Mouse (Mus musculus): ENCODE results near the gene Dnajc14. TPM values are rescaled to one million over a fixed set of nuclear protein-coding genes. Genes with fewer than 3 reads are reported as not detected.

Dnajc14 gene
- polyA plus RNA-seq, 1 experiment from 2014 or later = 40.3 TPM

DNA sequence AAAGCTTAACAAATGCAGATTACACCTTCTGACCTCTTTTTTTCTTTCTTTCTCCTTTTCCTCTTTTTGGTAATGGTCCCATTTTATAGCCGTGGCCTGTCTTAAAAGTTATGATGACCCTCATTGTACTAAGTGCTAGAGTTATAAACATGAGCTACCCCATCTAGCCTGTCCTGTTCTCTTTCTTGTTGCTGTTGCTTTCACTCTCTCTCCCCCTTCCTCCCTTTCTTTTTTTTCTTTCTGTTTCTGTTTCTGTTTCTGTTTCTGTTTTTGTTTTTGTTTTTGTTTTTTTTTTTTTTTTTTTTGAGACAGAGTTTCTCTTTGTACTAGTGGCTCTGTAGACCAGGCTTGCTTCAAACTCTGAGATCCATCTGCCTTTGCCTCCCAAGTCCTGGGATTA, 62.7 kb downstream of the Dnajc14 start:
- no peaks in the 10 kb centered on the region for H3K9me3 ChIP-seq (replicated peaks; ENCODE audit: control insufficient read depth, low read length)
- H3K4me1 ChIP-seq (ENCODE audit: control insufficient read depth, insufficient read depth, low read length) = no peaks in the 10 kb centered on the region
- no peak for ATAC-seq (replicated peaks; ENCODE audit: extremely low read depth, insufficient read depth, low FRiP score)
- H3K27ac ChIP-seq (ENCODE audit: low read length) = no peak overlapping the region
- H3K4me3 ChIP-seq (ENCODE audit: low read length) = no peak overlapping the region
- no peaks in the 10 kb centered on the region for H3K27me3 ChIP-seq (ENCODE audit: control insufficient read depth, insufficient read depth, low read length)
- H3K36me3 ChIP-seq (ENCODE audit: control insufficient read depth, insufficient read depth) = peaks cover 20% of the 10 kb centered on the region
- 95% methylated on average over 1 of the region's 1 CpGs for WGBS
- H3K4me2 ChIP-seq (ENCODE audit: low read depth, low read length) = no peak overlapping the region
- no peak overlapping the region for H3K9ac ChIP-seq (ENCODE audit: low read length)

Other genes with a start within 250 kb of the Dnajc14 start
- 125 and 150 TPM in 2 replicates for gene Pa2g4, start 238.1 kb upstream of the Dnajc14 start, polyA plus RNA-seq (2015; fragmentation: Nextera tagmentation; extraction: Ambion mirVana)
- gene Erbb3, start 214.4 kb upstream of the Dnajc14 start, polyA plus RNA-seq (2015; fragmentation: Nextera tagmentation; extraction: Ambion mirVana) = 3.9 and 5.4 TPM in 2 replicates
- gene Rps26, start 177.3 kb upstream of the Dnajc14 start, polyA plus RNA-seq (2015; fragmentation: Nextera tagmentation; extraction: Ambion mirVana) = 316 and 332 TPM in 2 replicates
- gene Ikzf4, start 158.1 kb upstream of the Dnajc14 start, polyA plus RNA-seq (2015; fragmentation: Nextera tagmentation; extraction: Ambion mirVana) = 1.1 and 1.5 TPM in 2 replicates
- gene Suox, start 130.0 kb upstream of the Dnajc14 start, polyA plus RNA-seq (2015; fragmentation: Nextera tagmentation; extraction: Ambion mirVana) = 15.0 and 15.3 TPM in 2 replicates
- 69.8 and 73.5 TPM in 2 replicates for gene Rab5b, start 107.8 kb upstream of the Dnajc14 start, polyA plus RNA-seq (2015; fragmentation: Nextera tagmentation; extraction: Ambion mirVana)
- 1.7 and 2.8 TPM in 2 replicates for gene Pmel, start 99.9 kb upstream of the Dnajc14 start, polyA plus RNA-seq (2015; fragmentation: Nextera tagmentation; extraction: Ambion mirVana)
- gene Cdk2, start 99.0 kb upstream of the Dnajc14 start, polyA plus RNA-seq (2015; fragmentation: Nextera tagmentation; extraction: Ambion mirVana) = 90.7 and 93.6 TPM in 2 replicates
- gene Dgka, start 59.2 kb upstream of the Dnajc14 start, polyA plus RNA-seq (2015; fragmentation: Nextera tagmentation; extraction: Ambion mirVana) = 9.5 and 12.3 TPM in 2 replicates
- gene Pym1, start 56.2 kb upstream of the Dnajc14 start, polyA plus RNA-seq (2015; fragmentation: Nextera tagmentation; extraction: Ambion mirVana) = 18.5 and 20.3 TPM in 2 replicates
- gene Mmp19, start 13.2 kb upstream of the Dnajc14 start, polyA plus RNA-seq (2015; fragmentation: Nextera tagmentation; extraction: Ambion mirVana) = 1.3 and 2.4 TPM in 2 replicates
- gene Tmem198b, start 308 bp downstream of the Dnajc14 start, polyA plus RNA-seq (2015; fragmentation: Nextera tagmentation; extraction: Ambion mirVana) = 16.2 and 18.1 TPM in 2 replicates
- gene Sarnp, start 13.3 kb downstream of the Dnajc14 start, polyA plus RNA-seq (2015; fragmentation: Nextera tagmentation; extraction: Ambion mirVana) = 154 and 169 TPM in 2 replicates
- 41.4 and 43.0 TPM in 2 replicates for gene Ormdl2, start 17.6 kb downstream of the Dnajc14 start, polyA plus RNA-seq (2015; fragmentation: Nextera tagmentation; extraction: Ambion mirVana)
- gene Gdf11, start 87.7 kb downstream of the Dnajc14 start, polyA plus RNA-seq (2015; fragmentation: Nextera tagmentation; extraction: Ambion mirVana) = 1.7 and 2.0 TPM in 2 replicates
- 402 and 430 TPM in 2 replicates for gene Cd63, start 96.9 kb downstream of the Dnajc14 start, polyA plus RNA-seq (2015; fragmentation: Nextera tagmentation; extraction: Ambion mirVana)
- 13.0 and 14.6 TPM in 2 replicates for gene Rdh5, start 118.8 kb downstream of the Dnajc14 start, polyA plus RNA-seq (2015; fragmentation: Nextera tagmentation; extraction: Ambion mirVana)
- 224 and 225 TPM in 2 replicates for gene Bloc1s1, start 120.0 kb downstream of the Dnajc14 start, polyA plus RNA-seq (2015; fragmentation: Nextera tagmentation; extraction: Ambion mirVana)
- 10.3 and 11.9 TPM in 2 replicates for gene Itga7, start 129.8 kb downstream of the Dnajc14 start, polyA plus RNA-seq (2015; fragmentation: Nextera tagmentation; extraction: Ambion mirVana)
- 0.67 TPM in 1 of 2 replicates, not detected in the other for gene Mettl7b, start 156.9 kb downstream of the Dnajc14 start, polyA plus RNA-seq (2015; fragmentation: Nextera tagmentation; extraction: Ambion mirVana)
- not detected in 2 replicates for gene Olfr9, start 185.4 kb downstream of the Dnajc14 start, polyA plus RNA-seq (2015; fragmentation: Nextera tagmentation; extraction: Ambion mirVana)
- not detected in 2 replicates for gene Olfr763, start 206.7 kb downstream of the Dnajc14 start, polyA plus RNA-seq (2015; fragmentation: Nextera tagmentation; extraction: Ambion mirVana)
- gene Olfr764-ps1, start 235.8 kb downstream of the Dnajc14 start, polyA plus RNA-seq (2015; fragmentation: Nextera tagmentation; extraction: Ambion mirVana) = not detected in 2 replicates
- gene Olfr765, start 245.9 kb downstream of the Dnajc14 start, polyA plus RNA-seq (2015; fragmentation: Nextera tagmentation; extraction: Ambion mirVana) = not detected in 2 replicates

All from heart, embryonic 16.5 days (tissue).